8 mouse cellular contexts compared by ENCODE assay signal in the genomic region with DNA sequence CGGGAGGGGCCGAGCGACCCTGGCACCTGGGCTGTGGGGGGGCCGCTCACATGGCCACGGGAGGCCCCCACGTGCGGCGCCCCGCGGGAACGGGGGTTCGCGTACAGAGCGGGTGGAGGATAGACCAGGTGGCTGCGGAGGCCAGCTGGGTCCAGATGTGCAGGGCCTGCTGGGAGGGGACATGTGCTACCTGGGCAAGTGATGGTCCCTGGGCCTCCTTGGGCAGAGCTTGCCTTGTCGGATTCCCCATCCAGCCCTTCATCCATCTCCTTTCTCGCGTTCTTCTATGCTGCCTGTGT. TPM values are rescaled to one million over a fixed set of nuclear protein-coding genes. Genes with fewer than 3 reads are reported as not detected.
DNase-seq lines count a peak whose midpoint lies in the region; ATAC-seq lines count a peak whose summit lies in the region.

No protein-coding gene starts in this region.

- peak overlapping the region; percentile 63 for H3K9ac ChIP-seq in heart, embryonic 14.5 days (ENCODE audit: low read length)
- H3K9ac ChIP-seq in hindbrain, embryonic 16.5 days (ENCODE audit: low read depth, low read length), result peak overlapping the region; percentile 86
- peak overlapping the region; percentile 71 for H3K9ac ChIP-seq in neural tube, embryonic 12.5 days

- H3K4me3 ChIP-seq in heart, embryonic 14.5 days (ENCODE audit: control insufficient read depth in 1 of 2, insufficient read depth in 1 of 2, low read depth in 1 of 2, low read length in 2 of 2), result peak overlapping the region; percentile 56 to 64
- peak overlapping the region; percentile 78 for H3K4me3 ChIP-seq in hindbrain, embryonic 16.5 days (ENCODE audit: low read length)
- peak overlapping the region; percentile 72 for H3K4me3 ChIP-seq in neural tube, embryonic 12.5 days

- H3K9me3 ChIP-seq in heart, embryonic 14.5 days (ENCODE audit: control insufficient read depth, low read length), result no peaks in the 10 kb centered on the region
- H3K9me3 ChIP-seq in hindbrain, embryonic 16.5 days (ENCODE audit: control insufficient read depth, low read length), result no peaks in the 10 kb centered on the region
- H3K9me3 ChIP-seq in neural tube, embryonic 12.5 days, result no peaks in the 10 kb centered on the region

- ATAC-seq in heart, embryonic 14.5 days (ENCODE audit: insufficient number of reproducible peaks, insufficient read depth, low FRiP score, low read depth), result no peak
- peak; percentile 15; the same call in 1 of the 2 replicates for ATAC-seq in hindbrain, embryonic 16.5 days
- ATAC-seq in neural tube, embryonic 12.5 days (ENCODE audit: low FRiP score, low read depth), result peak; percentile 25; the same call in 1 of the 2 replicates

- no peaks in the 10 kb centered on the region for H3K36me3 ChIP-seq in heart, embryonic 14.5 days (ENCODE audit: control insufficient read depth, insufficient read depth, low read length)
- H3K36me3 ChIP-seq in hindbrain, embryonic 16.5 days (ENCODE audit: control insufficient read depth, insufficient read depth, low read length), result no peaks in the 10 kb centered on the region
- H3K36me3 ChIP-seq in neural tube, embryonic 12.5 days, result no peaks in the 10 kb centered on the region

- H3K4me1 ChIP-seq in heart, embryonic 14.5 days (ENCODE audit: control insufficient read depth in 2 of 2, insufficient read depth in 2 of 2, low read length in 2 of 2), result peaks cover 0 to 7% of the 10 kb centered on the region in 2 experiments; a peak in 2 of 4 replicates
- peaks cover 6% of the 10 kb centered on the region for H3K4me1 ChIP-seq in hindbrain, embryonic 16.5 days (ENCODE audit: control insufficient read depth, insufficient read depth, low read depth, low read length)
- peaks cover 18% of the 10 kb centered on the region for H3K4me1 ChIP-seq in neural tube, embryonic 12.5 days

- no peak for DNase-seq in heart, adult 8-10 months (ENCODE audit: low spot score)
- DNase-seq in thymus, postnatal 4 days, result peak; percentile 21
- no peak for DNase-seq in thymus, adult 18-20 months
- no peak for DNase-seq in testis, postnatal 10 days (ENCODE audit: low spot score)
- no peak for DNase-seq in spleen, adult 12 weeks (ENCODE audit: low spot score)

- H3K27ac ChIP-seq in heart, embryonic 14.5 days (replicated peaks in 1 of 2; ENCODE audit: control insufficient read depth in 1 of 2, insufficient read depth in 1 of 2, low read depth in 2 of 2, low read length in 2 of 2), result no peak overlapping the region
- H3K27ac ChIP-seq in hindbrain, embryonic 16.5 days (ENCODE audit: low read depth, low read length), result peak overlapping the region; percentile 70
- H3K27ac ChIP-seq in neural tube, embryonic 12.5 days, result no peak overlapping the region

- 2% methylated on average over 18 of the region's 18 CpGs for WGBS in heart, embryonic 14.5 days
- WGBS in hindbrain, embryonic 16.5 days, result 3% methylated on average over 18 of the region's 18 CpGs
- under 1% methylated on average over 18 of the region's 18 CpGs for WGBS in neural tube, embryonic 12.5 days

- peak overlapping the region; percentile 98 for H3K4me2 ChIP-seq in heart, embryonic 14.5 days (ENCODE audit: low read length)
- peak overlapping the region; percentile 82 for H3K4me2 ChIP-seq in hindbrain, embryonic 16.5 days (ENCODE audit: low read length)
- H3K4me2 ChIP-seq in neural tube, embryonic 12.5 days (replicated peaks), result peak overlapping the region; percentile 99

- H3K27me3 ChIP-seq in heart, embryonic 14.5 days (ENCODE audit: control insufficient read depth, insufficient read depth, low read length), result peaks cover 96% of the 10 kb centered on the region
- H3K27me3 ChIP-seq in hindbrain, embryonic 16.5 days (replicated peaks; ENCODE audit: control insufficient read depth, insufficient read depth, low read length), result no peaks in the 10 kb centered on the region
- peaks cover 38% of the 10 kb centered on the region for H3K27me3 ChIP-seq in neural tube, embryonic 12.5 days (replicated peaks)

RNA-seq across cellular contexts. Expression of gene Dlgap4, which starts 0.7 kb away (rescaled TPM):
- polyA plus RNA-seq in heart, embryonic 14.5 days (2014; fragmentation: Nextera tagmentation; extraction: Ambion mirVana), result 51.4 and 57.6 TPM in 2 replicates
- 10 to 100 TPM; 29.1 to 42.6 (median 32.1) TPM for total RNA-seq in heart, adult 8-10 months (2022)
- polyA plus RNA-seq in hindbrain, embryonic 16.5 days (2015; fragmentation: Nextera tagmentation; extraction: Ambion mirVana), result 201 and 222 TPM in 2 replicates
- polyA plus RNA-seq in neural tube, embryonic 12.5 days (2016; fragmentation: Nextera tagmentation; extraction: Ambion mirVana), result 197 and 198 TPM in 2 replicates
